In the genomic region with DNA sequence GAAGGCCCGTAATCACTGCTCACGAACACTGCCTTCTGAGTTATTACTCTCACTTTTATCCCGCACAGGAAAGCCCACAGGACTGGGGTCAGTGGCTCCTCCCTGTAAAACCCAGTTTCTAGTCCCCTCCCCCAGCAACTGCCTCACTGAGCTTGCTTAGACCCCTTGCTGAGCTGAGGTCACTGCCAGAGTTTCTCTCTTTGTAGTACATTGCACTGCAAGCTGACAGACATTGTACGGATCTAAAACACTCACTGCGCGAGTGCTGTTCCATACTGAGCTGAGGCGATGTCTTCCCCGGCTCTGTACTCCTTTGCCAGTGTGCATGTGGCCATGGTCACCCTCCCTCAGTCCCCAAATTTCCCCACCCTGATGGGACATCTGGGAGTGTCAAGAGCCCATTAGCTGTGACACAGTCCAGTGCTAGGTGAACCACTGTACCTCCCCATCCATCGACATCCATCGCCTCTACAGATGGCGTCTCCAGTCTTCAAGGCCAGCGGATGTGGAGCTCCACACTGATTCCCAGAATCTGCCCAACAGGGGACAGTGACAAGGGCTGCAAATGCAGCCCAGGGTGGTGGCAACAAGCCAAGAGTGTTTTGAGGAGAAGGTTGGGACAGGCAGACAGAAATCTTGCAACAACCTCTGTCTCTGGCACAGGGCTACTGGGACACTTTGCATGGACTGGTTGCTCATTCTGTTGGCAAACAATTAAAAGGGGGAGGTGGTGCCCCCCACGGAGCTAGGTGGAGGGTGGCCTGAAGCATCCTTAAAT, we compare ENCODE assay signal across 9 mouse cellular contexts.
DNase-seq lines count a peak whose midpoint lies in the region; ATAC-seq lines count a peak whose summit lies in the region.
"Had no signal": no experiment of that assay in that cellular context is flagged by ENCODE, and none has a peak within 500 bp of the region (broad histone marks: within the 10 kb centered on the region; RNA-seq: fewer than 3 reads in every experiment).

No protein-coding gene starts in this region.

- H3K9me3 ChIP-seq in midbrain, embryonic 10.5 days (replicated peaks) = no peaks in the 10 kb centered on the region
- no peaks in the 10 kb centered on the region for H3K9me3 ChIP-seq in midbrain, embryonic 11.5 days (ENCODE audit: control insufficient read depth, low read length)
- no peaks in the 10 kb centered on the region for H3K9me3 ChIP-seq in hindbrain, embryonic 12.5 days (replicated peaks)
- no peaks in the 10 kb centered on the region for H3K9me3 ChIP-seq in stomach, embryonic 15.5 days

- H3K27me3 ChIP-seq in midbrain, embryonic 10.5 days (ENCODE audit: low read depth, poor library complexity, severe bottlenecking) = no peaks in the 10 kb centered on the region
- H3K27me3 ChIP-seq in midbrain, embryonic 11.5 days (ENCODE audit: control insufficient read depth, insufficient read depth, low read length) = no peaks in the 10 kb centered on the region
- no peaks in the 10 kb centered on the region for H3K27me3 ChIP-seq in hindbrain, embryonic 12.5 days
- H3K27me3 ChIP-seq in stomach, embryonic 15.5 days (replicated peaks) = no peaks in the 10 kb centered on the region

- 70% methylated on average over 13 of the region's 13 CpGs for WGBS in midbrain, embryonic 10.5 days
- WGBS in midbrain, embryonic 11.5 days = 63% methylated on average over 13 of the region's 13 CpGs
- WGBS in hindbrain, embryonic 12.5 days = 48% methylated on average over 13 of the region's 13 CpGs
- 71% methylated on average over 13 of the region's 13 CpGs for WGBS in stomach, embryonic 15.5 days

- H3K4me3 ChIP-seq in midbrain, embryonic 10.5 days = no peak overlapping the region
- no peak overlapping the region for H3K4me3 ChIP-seq in midbrain, embryonic 11.5 days (ENCODE audit: low read depth, low read length)
- H3K4me3 ChIP-seq in hindbrain, embryonic 12.5 days = no peak overlapping the region
- no peak overlapping the region for H3K4me3 ChIP-seq in stomach, embryonic 15.5 days (replicated peaks)

- H3K27ac ChIP-seq in midbrain, embryonic 10.5 days (replicated peaks) = peak overlapping the region; percentile 70
- H3K27ac ChIP-seq in midbrain, embryonic 11.5 days (ENCODE audit: low read depth, low read length) = no peak overlapping the region
- H3K27ac ChIP-seq in hindbrain, embryonic 12.5 days = peak overlapping the region; percentile 37; the same call in 1 of the 2 replicates
- 0 out of 2 replicates have a peak overlapping the region, but pooled peaks have one; percentile 3 for H3K27ac ChIP-seq in stomach, embryonic 15.5 days

- H3K9ac ChIP-seq in midbrain, embryonic 11.5 days (ENCODE audit: low read length) = no peak overlapping the region; the same call in 1 of the 2 replicates
- H3K9ac ChIP-seq in hindbrain, embryonic 12.5 days = no peak overlapping the region
- H3K9ac ChIP-seq in stomach, embryonic 15.5 days = no peak overlapping the region

- H3K4me1 ChIP-seq in midbrain, embryonic 10.5 days = peaks cover 39% of the 10 kb centered on the region
- peaks cover 9% of the 10 kb centered on the region for H3K4me1 ChIP-seq in midbrain, embryonic 11.5 days (ENCODE audit: control insufficient read depth, insufficient read depth, low read length)
- H3K4me1 ChIP-seq in hindbrain, embryonic 12.5 days = peaks cover 38% of the 10 kb centered on the region
- peaks cover 7% of the 10 kb centered on the region; the same call in 1 of the 2 replicates for H3K4me1 ChIP-seq in stomach, embryonic 15.5 days

- peak; percentile 50 to 57 for DNase-seq in cerebellum, postnatal 10 days
- no peak for DNase-seq in cerebellum, postnatal 4 days (ENCODE audit: low spot score in 2 of 2)
- no peak for DNase-seq in midbrain, embryonic 10.5 days (ENCODE audit: low spot score)
- DNase-seq in midbrain, embryonic 11.5 days (ENCODE audit: low spot score, missing footprints) = no peak
- no peak for DNase-seq in layer of hippocampus, postnatal 14 days (ENCODE audit: low spot score in 2 of 2)
- DNase-seq: heart, postnatal 10 days had no signal

- H3K4me2 ChIP-seq in midbrain, embryonic 11.5 days = no peak overlapping the region
- no peak overlapping the region for H3K4me2 ChIP-seq in hindbrain, embryonic 12.5 days (replicated peaks)
- H3K4me2 ChIP-seq in stomach, embryonic 15.5 days = no peak overlapping the region

- H3K36me3 ChIP-seq in midbrain, embryonic 10.5 days = peaks cover 20% of the 10 kb centered on the region
- H3K36me3 ChIP-seq in midbrain, embryonic 11.5 days (ENCODE audit: control insufficient read depth, insufficient read depth, low read length) = no peaks in the 10 kb centered on the region
- no peaks in the 10 kb centered on the region; the same call in 1 of the 2 replicates for H3K36me3 ChIP-seq in hindbrain, embryonic 12.5 days
- H3K36me3 ChIP-seq in stomach, embryonic 15.5 days = no peaks in the 10 kb centered on the region

- no peak for ATAC-seq in midbrain, embryonic 11.5 days (ENCODE audit: low FRiP score)
- peak; percentile 31; the same call in 1 of the 2 replicates for ATAC-seq in hindbrain, embryonic 12.5 days (ENCODE audit: low FRiP score)
- no peak for ATAC-seq in stomach, embryonic 15.5 days (ENCODE audit: insufficient read depth, low FRiP score, low read depth)
- ATAC-seq in activated CD4-positive, CD25-positive, alpha-beta regulatory T cell, adult 4 months = no peak

Comparison
In these comparisons a context has a peak if more than half of its experiments do, and no peak if none do; other contexts are left out.
1. DNase-seq: peak in cerebellum, postnatal 10 days (2 of 2); none in cerebellum, postnatal 4 days (0 of 2), midbrain, embryonic 10.5 days (single experiment), midbrain, embryonic 11.5 days (single experiment) and layer of hippocampus, postnatal 14 days (0 of 2).